Mouse (Mus musculus): ENCODE measurements around the gene Myo15b. TPM values are rescaled to one million over a fixed set of nuclear protein-coding genes. Genes with fewer than 3 reads are reported as not detected.

Gene Myo15b
- polyA plus RNA-seq, 1 experiment from 2014 or later, result 0.31 TPM

DNA sequence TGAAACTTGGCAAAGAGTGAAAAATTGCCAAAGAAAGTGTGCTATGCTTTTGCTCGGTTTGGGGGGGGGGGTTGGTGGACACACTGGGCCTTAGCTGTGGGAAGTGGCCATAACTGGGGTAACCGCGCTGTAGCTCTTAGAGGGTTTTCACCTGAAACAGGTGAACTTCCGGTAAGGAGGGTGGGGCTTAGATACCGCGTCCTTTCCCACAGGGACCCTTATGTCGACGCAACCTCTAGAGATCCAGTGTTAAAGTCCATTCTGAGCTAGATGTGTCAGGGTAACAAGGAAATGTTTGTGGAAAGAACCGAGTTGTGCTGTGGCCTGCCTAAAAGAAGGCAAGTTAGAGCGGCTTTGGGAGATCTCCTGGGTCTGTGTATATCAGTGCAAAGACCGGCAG, 33.4 kb upstream of the Myo15b start:
- H3K4me2 ChIP-seq (ENCODE audit: low read depth, low read length), result peak overlapping the region; percentile 96
- H3K9me3 ChIP-seq (replicated peaks; ENCODE audit: control insufficient read depth, low read length), result no peaks in the 10 kb centered on the region
- peak overlapping the region; percentile 61; the same call in 1 of the 2 replicates for H3K9ac ChIP-seq (replicated peaks; ENCODE audit: low read length)
- peaks cover 6% of the 10 kb centered on the region; the same call in 1 of the 2 replicates for H3K36me3 ChIP-seq (replicated peaks; ENCODE audit: control insufficient read depth, insufficient read depth, low read depth, low read length)
- no peak for ATAC-seq (replicated peaks; ENCODE audit: insufficient number of reproducible peaks, low FRiP score, low TSS enrichment, low read depth)
- peak overlapping the region; percentile 65 for H3K4me3 ChIP-seq (ENCODE audit: low read depth, low read length)
- DNase-seq (ENCODE audit: low spot score), result no peak
- H3K27me3 ChIP-seq (ENCODE audit: control insufficient read depth, insufficient read depth, low read length), result peaks cover 13% of the 10 kb centered on the region
- 11% methylated on average over 11 of the region's 11 CpGs for WGBS
- H3K4me1 ChIP-seq (ENCODE audit: control insufficient read depth, insufficient read depth, low read length), result no peaks in the 10 kb centered on the region
- H3K27ac ChIP-seq (replicated peaks; ENCODE audit: low read depth, low read length), result no peak overlapping the region

DNA sequence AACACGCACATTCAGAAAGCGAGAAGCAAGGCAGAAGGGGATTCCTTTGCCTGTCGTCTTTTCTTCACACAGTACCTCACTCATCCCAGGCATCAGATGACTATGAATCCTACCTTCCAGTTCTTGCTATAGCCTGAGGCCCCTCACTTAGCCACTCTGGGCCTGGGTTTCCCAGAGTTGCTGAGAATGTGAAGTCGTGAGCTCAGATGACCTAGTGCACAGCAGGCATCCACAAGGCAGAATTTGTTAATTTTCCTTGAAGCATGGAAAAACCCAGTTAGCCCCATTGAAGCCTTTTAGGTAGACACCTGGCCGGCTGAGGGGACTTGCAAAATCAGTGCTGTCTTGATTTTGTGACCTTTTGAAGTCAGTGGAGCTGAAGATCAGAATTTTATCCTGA, 31.7 kb upstream of the Myo15b start:
- WGBS, result 40% methylated on average over 5 of the region's 5 CpGs
- H3K4me2 ChIP-seq (ENCODE audit: low read depth, low read length), result no peak overlapping the region
- peaks cover 13% of the 10 kb centered on the region for H3K27me3 ChIP-seq (ENCODE audit: control insufficient read depth, insufficient read depth, low read length)
- no peak overlapping the region for H3K4me3 ChIP-seq (ENCODE audit: low read depth, low read length)
- no peak for DNase-seq (ENCODE audit: low spot score)
- H3K4me1 ChIP-seq (ENCODE audit: control insufficient read depth, insufficient read depth, low read length), result no peaks in the 10 kb centered on the region
- H3K36me3 ChIP-seq (replicated peaks; ENCODE audit: control insufficient read depth, insufficient read depth, low read depth, low read length), result no peaks in the 10 kb centered on the region
- H3K27ac ChIP-seq (replicated peaks; ENCODE audit: low read depth, low read length), result no peak overlapping the region
- no peak overlapping the region for H3K9ac ChIP-seq (replicated peaks; ENCODE audit: low read length)
- ATAC-seq (replicated peaks; ENCODE audit: insufficient number of reproducible peaks, low FRiP score, low TSS enrichment, low read depth), result no peak
- H3K9me3 ChIP-seq (replicated peaks; ENCODE audit: control insufficient read depth, low read length), result no peaks in the 10 kb centered on the region

DNA sequence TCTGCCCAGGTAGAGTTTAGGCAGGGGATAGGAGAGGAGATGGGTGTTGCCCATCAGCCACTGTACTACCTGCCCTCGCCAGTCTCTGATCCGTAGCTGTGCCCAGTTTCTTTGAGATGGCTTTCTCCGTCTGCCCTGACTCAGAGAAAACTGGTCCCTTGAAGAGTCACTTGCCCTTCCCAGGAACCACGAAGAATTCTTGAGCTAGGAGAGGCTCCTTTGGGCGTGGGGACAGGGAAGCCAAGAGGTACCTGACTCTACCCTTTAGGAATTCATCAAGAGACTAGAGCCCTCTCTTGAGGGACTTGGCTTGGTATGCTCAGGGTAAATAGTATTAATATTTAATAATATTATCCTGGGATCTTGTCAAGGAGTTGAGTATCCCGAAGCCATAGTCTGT, 30.6 kb upstream of the Myo15b start:
- no peak overlapping the region for H3K4me2 ChIP-seq (ENCODE audit: low read depth, low read length)
- H3K27me3 ChIP-seq (ENCODE audit: control insufficient read depth, insufficient read depth, low read length), result peaks cover 13% of the 10 kb centered on the region
- H3K27ac ChIP-seq (replicated peaks; ENCODE audit: low read depth, low read length), result no peak overlapping the region
- no peak overlapping the region for H3K9ac ChIP-seq (replicated peaks; ENCODE audit: low read length)
- no peaks in the 10 kb centered on the region for H3K9me3 ChIP-seq (replicated peaks; ENCODE audit: control insufficient read depth, low read length)
- no peak overlapping the region for H3K4me3 ChIP-seq (ENCODE audit: low read depth, low read length)
- 86% methylated on average over 6 of the region's 6 CpGs for WGBS
- H3K36me3 ChIP-seq (replicated peaks; ENCODE audit: control insufficient read depth, insufficient read depth, low read depth, low read length), result no peaks in the 10 kb centered on the region
- DNase-seq (ENCODE audit: low spot score) (no peak), ATAC-seq (replicated peaks; ENCODE audit: insufficient number of reproducible peaks, low FRiP score, low TSS enrichment, low read depth) (no peak)
- H3K4me1 ChIP-seq (ENCODE audit: control insufficient read depth, insufficient read depth, low read length), result peaks cover 3% of the 10 kb centered on the region; the same call in 1 of the 2 replicates

DNA sequence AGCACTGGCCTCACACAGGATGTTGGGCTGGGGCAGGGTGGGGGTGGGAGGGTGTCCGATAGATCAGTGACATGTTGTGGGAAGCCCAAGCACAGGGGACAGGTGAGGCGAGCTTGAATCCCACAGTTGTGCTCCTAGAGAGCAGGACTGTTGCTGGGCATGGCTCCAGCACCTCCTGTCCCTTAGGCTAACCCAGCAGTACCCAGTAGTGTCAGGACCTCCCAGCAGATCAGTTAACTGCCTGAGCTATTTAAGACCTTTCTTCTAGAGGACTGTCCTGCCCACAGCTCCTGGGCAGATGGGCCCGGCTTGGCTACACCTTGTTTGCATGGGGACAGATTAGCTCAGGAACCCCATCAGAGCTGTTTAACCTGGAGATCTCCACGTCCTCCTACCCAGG, 29.2 kb upstream of the Myo15b start:
- Histone ChIP-seq H3K9ac (replicated peaks; ENCODE audit: low read length) (no peak overlapping the region), H3K27ac (replicated peaks; ENCODE audit: low read depth, low read length) (no peak overlapping the region), H3K27me3 (ENCODE audit: control insufficient read depth, insufficient read depth, low read length) (peaks cover 12% of the 10 kb centered on the region), H3K4me1 (ENCODE audit: control insufficient read depth, insufficient read depth, low read length) (peaks cover 5% of the 10 kb centered on the region), H3K4me3 (ENCODE audit: low read depth, low read length) (no peak overlapping the region), H3K4me2 (ENCODE audit: low read depth, low read length) (no peak overlapping the region), H3K9me3 (replicated peaks; ENCODE audit: control insufficient read depth, low read length) (no peaks in the 10 kb centered on the region), H3K36me3 (replicated peaks; ENCODE audit: control insufficient read depth, insufficient read depth, low read depth, low read length) (no peaks in the 10 kb centered on the region)
- WGBS, result 55% methylated on average over 4 of the region's 4 CpGs
- DNase-seq (ENCODE audit: low spot score), result no peak
- no peak for ATAC-seq (replicated peaks; ENCODE audit: insufficient number of reproducible peaks, low FRiP score, low TSS enrichment, low read depth)

DNA sequence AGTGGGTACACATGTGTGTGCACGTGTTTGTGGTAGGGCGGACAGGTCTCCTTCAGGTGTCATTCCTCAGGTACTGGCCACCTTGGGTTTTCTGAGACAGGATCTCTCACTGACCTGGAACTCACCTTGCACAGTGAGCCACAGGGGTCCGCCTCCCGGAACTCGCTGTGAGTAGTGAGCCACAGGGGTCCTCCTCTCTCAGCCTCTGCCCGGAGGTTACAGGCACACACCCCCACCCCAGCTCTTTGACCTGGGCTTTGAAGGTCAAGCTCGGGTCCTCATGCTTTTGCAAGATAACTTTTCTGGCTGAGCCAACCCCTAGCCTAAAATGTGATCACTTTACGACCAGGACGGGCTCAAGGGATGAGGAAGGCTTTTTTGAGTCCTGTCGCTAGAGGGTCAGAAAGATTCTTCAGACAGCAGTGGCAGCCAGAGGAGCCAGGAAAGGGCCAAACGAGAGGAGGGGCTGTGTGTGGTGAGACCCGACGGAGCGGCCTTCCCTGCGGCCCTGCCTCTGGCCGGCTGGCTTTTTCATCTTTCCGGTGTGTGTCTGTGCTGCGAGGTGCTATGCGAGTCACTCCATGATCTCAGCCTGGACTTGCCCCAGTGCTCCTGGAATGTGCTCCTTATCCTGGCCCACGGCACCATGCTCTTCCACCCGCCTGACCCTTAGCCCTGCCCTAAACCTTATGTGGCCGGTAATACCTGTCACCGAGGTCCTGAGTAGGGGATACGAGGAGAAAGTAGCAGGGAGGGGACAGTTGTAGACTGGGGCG, 27.5 kb upstream of the Myo15b start:
- Histone ChIP-seq H3K4me2 (ENCODE audit: low read depth, low read length) (no peak overlapping the region), H3K9ac (replicated peaks; ENCODE audit: low read length) (no peak overlapping the region), H3K36me3 (replicated peaks; ENCODE audit: control insufficient read depth, insufficient read depth, low read depth, low read length) (no peaks in the 10 kb centered on the region), H3K27ac (replicated peaks; ENCODE audit: low read depth, low read length) (no peak overlapping the region), H3K4me3 (ENCODE audit: low read depth, low read length) (no peak overlapping the region), H3K4me1 (ENCODE audit: control insufficient read depth, insufficient read depth, low read length) (peaks cover 5% of the 10 kb centered on the region), H3K27me3 (ENCODE audit: control insufficient read depth, insufficient read depth, low read length) (0 out of 2 replicates have a peak, but pooled peaks cover 3% of the 10 kb centered on the region), H3K9me3 (replicated peaks; ENCODE audit: control insufficient read depth, low read length) (no peaks in the 10 kb centered on the region)
- ATAC-seq (replicated peaks; ENCODE audit: insufficient number of reproducible peaks, low FRiP score, low TSS enrichment, low read depth) (no peak), DNase-seq (ENCODE audit: low spot score) (no peak)
- WGBS, result 18% methylated on average over 25 of the region's 25 CpGs

DNA sequence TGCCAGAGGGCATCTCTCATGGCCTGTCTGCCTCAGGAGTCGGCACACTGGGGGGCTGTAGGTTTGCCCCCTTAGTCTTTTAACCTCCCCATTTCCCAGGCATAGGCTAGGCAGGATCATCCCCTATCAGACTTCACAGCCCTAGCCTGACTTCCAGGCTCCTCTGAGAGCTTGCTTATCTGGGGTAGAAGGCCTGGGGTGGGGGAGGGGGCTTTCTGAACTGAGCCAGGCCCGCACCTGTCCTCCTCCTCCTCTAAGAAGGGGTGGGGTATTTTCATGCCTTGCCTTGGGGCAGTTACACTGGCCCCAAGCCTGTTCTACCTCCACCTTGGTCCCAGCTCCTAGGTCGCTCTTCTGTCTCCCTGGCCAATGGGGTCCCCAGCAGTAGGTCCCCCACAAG, 26.7 kb upstream of the Myo15b start:
- H3K36me3 ChIP-seq (replicated peaks; ENCODE audit: control insufficient read depth, insufficient read depth, low read depth, low read length), result no peaks in the 10 kb centered on the region
- H3K9ac ChIP-seq (replicated peaks; ENCODE audit: low read length), result no peak overlapping the region
- H3K27ac ChIP-seq (replicated peaks; ENCODE audit: low read depth, low read length), result no peak overlapping the region
- peaks cover 5% of the 10 kb centered on the region for H3K4me1 ChIP-seq (ENCODE audit: control insufficient read depth, insufficient read depth, low read length)
- 37% methylated on average over 3 of the region's 3 CpGs for WGBS
- DNase-seq (ENCODE audit: low spot score) (no peak), ATAC-seq (replicated peaks; ENCODE audit: insufficient number of reproducible peaks, low FRiP score, low TSS enrichment, low read depth) (no peak)
- no peak overlapping the region for H3K4me2 ChIP-seq (ENCODE audit: low read depth, low read length)
- H3K9me3 ChIP-seq (replicated peaks; ENCODE audit: control insufficient read depth, low read length), result no peaks in the 10 kb centered on the region
- no peaks in the 10 kb centered on the region for H3K27me3 ChIP-seq (ENCODE audit: control insufficient read depth, insufficient read depth, low read length)
- no peak overlapping the region for H3K4me3 ChIP-seq (ENCODE audit: low read depth, low read length)

DNA sequence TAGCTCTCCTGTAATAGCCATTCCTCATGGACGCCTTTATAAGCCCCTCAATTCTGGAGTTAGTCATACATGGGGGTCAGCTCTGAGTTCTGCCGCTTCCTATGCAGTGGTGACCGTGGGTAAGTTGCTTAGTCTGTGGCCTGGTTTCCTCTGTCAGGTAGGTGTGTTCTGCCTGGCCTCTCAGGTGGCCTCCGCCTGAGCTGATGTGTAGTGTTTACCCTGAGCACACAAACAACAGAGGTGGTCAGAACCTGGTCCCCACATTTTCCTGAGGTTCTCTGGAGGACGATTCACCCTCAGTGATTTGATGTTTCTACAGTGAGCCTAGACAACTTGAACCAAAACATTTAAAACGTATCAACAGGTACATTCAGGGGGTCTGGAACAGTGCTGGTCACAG, 26.1 kb upstream of the Myo15b start:
- Histone ChIP-seq H3K9me3 (replicated peaks; ENCODE audit: control insufficient read depth, low read length) (no peaks in the 10 kb centered on the region), H3K36me3 (replicated peaks; ENCODE audit: control insufficient read depth, insufficient read depth, low read depth, low read length) (no peaks in the 10 kb centered on the region), H3K27me3 (ENCODE audit: control insufficient read depth, insufficient read depth, low read length) (no peaks in the 10 kb centered on the region), H3K4me1 (ENCODE audit: control insufficient read depth, insufficient read depth, low read length) (peaks cover 5% of the 10 kb centered on the region), H3K4me3 (ENCODE audit: low read depth, low read length) (no peak overlapping the region), H3K27ac (replicated peaks; ENCODE audit: low read depth, low read length) (no peak overlapping the region), H3K4me2 (ENCODE audit: low read depth, low read length) (no peak overlapping the region), H3K9ac (replicated peaks; ENCODE audit: low read length) (no peak overlapping the region)
- DNase-seq (ENCODE audit: low spot score) (no peak), ATAC-seq (replicated peaks; ENCODE audit: insufficient number of reproducible peaks, low FRiP score, low TSS enrichment, low read depth) (no peak)
- 60% methylated on average over 6 of the region's 6 CpGs for WGBS

DNA sequence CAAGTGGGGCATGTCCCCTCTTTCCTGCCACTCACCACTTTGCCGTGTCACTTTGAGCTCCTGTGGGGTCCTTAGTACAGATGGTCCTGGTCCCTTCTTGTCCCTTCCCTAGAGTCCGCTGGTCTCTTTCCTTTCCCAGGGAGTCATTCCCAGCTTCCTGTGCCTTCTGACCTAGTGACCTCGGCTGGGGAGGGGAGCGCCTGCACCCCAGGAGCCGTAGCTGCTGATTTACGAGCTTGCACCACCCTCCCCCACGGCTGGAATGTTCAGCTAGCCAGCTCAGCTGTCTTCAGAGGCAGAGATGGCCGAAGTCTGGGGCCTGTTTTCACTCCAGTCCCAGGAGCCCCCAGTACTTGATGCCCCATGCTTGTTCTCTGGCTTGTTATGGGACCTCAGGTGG, 25.7 kb upstream of the Myo15b start:
- Histone ChIP-seq H3K4me2 (ENCODE audit: low read depth, low read length) (no peak overlapping the region), H3K9ac (replicated peaks; ENCODE audit: low read length) (no peak overlapping the region), H3K9me3 (replicated peaks; ENCODE audit: control insufficient read depth, low read length) (no peaks in the 10 kb centered on the region), H3K4me3 (ENCODE audit: low read depth, low read length) (no peak overlapping the region), H3K4me1 (ENCODE audit: control insufficient read depth, insufficient read depth, low read length) (peaks cover 5% of the 10 kb centered on the region), H3K27me3 (ENCODE audit: control insufficient read depth, insufficient read depth, low read length) (no peaks in the 10 kb centered on the region), H3K27ac (replicated peaks; ENCODE audit: low read depth, low read length) (no peak overlapping the region), H3K36me3 (replicated peaks; ENCODE audit: control insufficient read depth, insufficient read depth, low read depth, low read length) (no peaks in the 10 kb centered on the region)
- DNase-seq (ENCODE audit: low spot score) (peak; percentile 55), ATAC-seq (replicated peaks; ENCODE audit: insufficient number of reproducible peaks, low FRiP score, low TSS enrichment, low read depth) (no peak)
- 5% methylated on average over 8 of the region's 8 CpGs for WGBS
